Mouse (Mus musculus) limb, embryonic 10.5 days (tissue): ENCODE data around the gene Mis12. TPM values are rescaled to one million over a fixed set of nuclear protein-coding genes. Genes with fewer than 3 reads are reported as not detected.

ENCODE experiments used
- DNase-seq: peaks from one replicate; pipeline ENCODE4 v3.0.0-alpha.2; 2017; ENCODE audit warnings: low spot score
- H3K27ac ChIP-seq: fragments of 300-500 bp; sonication (generic); 2 replicates; pipeline ENCODE4 v1.5.1; 2016; ENCODE audit warnings: mild to moderate bottlenecking
- H3K27me3 ChIP-seq: fragments of 300-500 bp; sonication (generic); 2 replicates; pipeline ENCODE4 v1.6.1; 2016; ENCODE audit warnings: low read depth, mild to moderate bottlenecking; ENCODE audit not compliant: poor library complexity, severe bottlenecking
- H3K36me3 ChIP-seq: fragments of 300-500 bp; sonication (generic); 2 replicates; pipeline ENCODE4 v1.6.1; 2016; ENCODE audit warnings: mild to moderate bottlenecking, moderate library complexity
- H3K4me1 ChIP-seq: fragments of 300-500 bp; sonication (generic); 2 replicates; pipeline ENCODE4 v1.6.1; 2016
- H3K4me3 ChIP-seq: fragments of 300-500 bp; sonication (generic); 2 replicates; pipeline ENCODE4 v1.5.1; 2016; ENCODE audit warnings: mild to moderate bottlenecking, moderate library complexity
- H3K9me3 ChIP-seq: fragments of 300-500 bp; sonication (generic); replicated peaks from 2 replicates; pipeline ENCODE4 v1.6.1; 2016; ENCODE audit warnings: mild to moderate bottlenecking
- WGBS: fragments of 180-500 bp; shearing (Covaris S2); methylation state at CpG from one replicate; pipeline ENCODE4 v1.1.7; 2016; 5-methylcytosine and 5-hydroxymethylcytosine counted together
- polyA plus RNA-seq: library from polyadenylated mRNA; unstranded; fragments of >200 nt; fragmentation: Nextera tagmentation; extraction: Ambion mirVana; gene quantifications from 2 replicates; pipeline ENCODE4 v1.2.1, GENCODE M21; 2016

Mis12 gene
- polyA plus RNA-seq, 1 experiment from 2014 or later: 65.1 TPM

GRCm38 (mm10) chr11:71001167-71001566, 18.2 kb upstream of the Mis12 start:
- Histone ChIP-seq H3K36me3 (peaks cover 52% of the 10 kb centered on the region), H3K4me1 (peaks cover 13% of the 10 kb centered on the region), H3K27ac (no peak overlapping the region), H3K9me3 (no peaks in the 10 kb centered on the region), H3K4me3 (no peak overlapping the region), H3K27me3 (no peaks in the 10 kb centered on the region)
- no peak for DNase-seq
- 92% methylated on average over 4 of the region's 4 CpGs for WGBS

GRCm38 (mm10) chr11:71003611-71004315, 15.6 kb upstream of the Mis12 start:
- peaks cover 42% of the 10 kb centered on the region for H3K36me3 ChIP-seq
- under 1% methylated on average over 49 of the region's 49 CpGs for WGBS
- DNase-seq: no peak
- peak overlapping the region; percentile 91 for H3K4me3 ChIP-seq
- H3K4me1 ChIP-seq: peaks cover 13% of the 10 kb centered on the region
- H3K9me3 ChIP-seq: no peaks in the 10 kb centered on the region
- peak overlapping the region; percentile 86 for H3K27ac ChIP-seq
- H3K27me3 ChIP-seq: no peaks in the 10 kb centered on the region

GRCm38 (mm10) chr11:71004316-71004773, 15.1 kb upstream of the Mis12 start, which contains the start of gene Dhx33:
Dhx33 (minus strand) TSS chr11:71004437.
- Histone ChIP-seq H3K27me3 (no peaks in the 10 kb centered on the region), H3K9me3 (no peaks in the 10 kb centered on the region), H3K27ac (peak within 1 kb of the TSS; percentile 86), H3K4me3 (peak within 1 kb of the TSS; percentile 91), H3K4me1 (peaks cover 13% of the 10 kb centered on the region), H3K36me3 (peaks cover 42% of the 10 kb centered on the region)
- under 1% methylated on average over 35 of the region's 35 CpGs for WGBS
- DNase-seq: peak; percentile 98

GRCm38 (mm10) chr11:71005046-71005445, 14.4 kb upstream of the Mis12 start:
- Histone ChIP-seq H3K9me3 (no peaks in the 10 kb centered on the region), H3K4me3 (peak overlapping the region; percentile 91), H3K4me1 (peaks cover 13% of the 10 kb centered on the region), H3K27ac (peak overlapping the region; percentile 71; the same call in 1 of the 2 replicates), H3K27me3 (no peaks in the 10 kb centered on the region), H3K36me3 (peaks cover 42% of the 10 kb centered on the region)
- no peak for DNase-seq
- 72% methylated on average over 5 of the region's 5 CpGs for WGBS

GRCm38 (mm10) chr11:71007026-71007425, 12.4 kb upstream of the Mis12 start:
- Histone ChIP-seq H3K36me3 (peaks cover 49% of the 10 kb centered on the region), H3K27ac (no peak overlapping the region)
- 94% methylated on average over 6 of the region's 6 CpGs for WGBS

GRCm38 (mm10) chr11:71007831-71008230, 11.6 kb upstream of the Mis12 start:
- no peaks in the 10 kb centered on the region for H3K27me3 ChIP-seq
- no peak for DNase-seq
- no peaks in the 10 kb centered on the region for H3K9me3 ChIP-seq
- no peak overlapping the region for H3K27ac ChIP-seq
- H3K36me3 ChIP-seq: peaks cover 57% of the 10 kb centered on the region
- peaks cover 8% of the 10 kb centered on the region for H3K4me1 ChIP-seq
- WGBS: 94% methylated on average over 7 of the region's 7 CpGs
- H3K4me3 ChIP-seq: no peak overlapping the region

More at GRCm38 (mm10) chr11:71007026-71007425, 12.4 kb upstream of the Mis12 start:
- Histone ChIP-seq H3K4me3 (no peak overlapping the region), H3K9me3 (no peaks in the 10 kb centered on the region), H3K27me3 (no peaks in the 10 kb centered on the region), H3K4me1 (peaks cover 13% of the 10 kb centered on the region)
- DNase-seq: no peak

GRCm38 (mm10) chr11:71008321-71008720, 11.1 kb upstream of the Mis12 start:
- no peak overlapping the region for H3K27ac ChIP-seq
- no peaks in the 10 kb centered on the region for H3K9me3 ChIP-seq
- 96% methylated on average over 3 of the region's 3 CpGs for WGBS
- no peaks in the 10 kb centered on the region for H3K27me3 ChIP-seq
- H3K4me3 ChIP-seq: no peak overlapping the region
- peaks cover 4% of the 10 kb centered on the region for H3K4me1 ChIP-seq
- H3K36me3 ChIP-seq: peaks cover 60% of the 10 kb centered on the region
- no peak for DNase-seq

GRCm38 (mm10) chr11:71012743-71013142, 6.7 kb upstream of the Mis12 start:
- Histone ChIP-seq H3K36me3 (peaks cover 71% of the 10 kb centered on the region), H3K4me1 (peaks cover 2% of the 10 kb centered on the region), H3K9me3 (no peaks in the 10 kb centered on the region), H3K27ac (no peak overlapping the region), H3K27me3 (no peaks in the 10 kb centered on the region), H3K4me3 (no peak overlapping the region)
- WGBS: 93% methylated on average over 7 of the region's 7 CpGs
- DNase-seq: no peak

GRCm38 (mm10) chr11:71017051-71017450, 2.4 kb upstream of the Mis12 start:
- Histone ChIP-seq H3K27ac (no peak overlapping the region), H3K27me3 (no peaks in the 10 kb centered on the region), H3K4me1 (peaks cover 23% of the 10 kb centered on the region), H3K9me3 (no peaks in the 10 kb centered on the region), H3K36me3 (peaks cover 47% of the 10 kb centered on the region), H3K4me3 (no peak overlapping the region)
- DNase-seq: no peak
- WGBS: 84% methylated on average over 1 of the region's 1 CpGs

GRCm38 (mm10) chr11:71018416-71019200, 803 bp upstream of the Mis12 start:
- Histone ChIP-seq H3K9me3 (no peaks in the 10 kb centered on the region), H3K27ac (peak overlapping the region; percentile 96), H3K4me3 (peak overlapping the region; percentile 79), H3K36me3 (peaks cover 49% of the 10 kb centered on the region), H3K27me3 (no peaks in the 10 kb centered on the region), H3K4me1 (peaks cover 23% of the 10 kb centered on the region)
- DNase-seq: no peak
- WGBS: 5% methylated on average over 28 of the region's 28 CpGs

- H3K4me1 ChIP-seq: peaks cover 12% of the 10 kb centered on the region
- H3K4me3 ChIP-seq: no peak overlapping the region
- DNase-seq: no peak
- H3K27me3 ChIP-seq: no peaks in the 10 kb centered on the region
- H3K9me3 ChIP-seq: no peaks in the 10 kb centered on the region
- no peak overlapping the region for H3K27ac ChIP-seq
- peaks cover 76% of the 10 kb centered on the region for H3K36me3 ChIP-seq
- WGBS: 75% methylated on average over 3 of the region's 3 CpGs
Measured at GRCm38 (mm10) chr11:71028280-71028679, 8.9 kb downstream of the Mis12 start.

- 71% methylated on average over 3 of the region's 3 CpGs for WGBS
- Histone ChIP-seq H3K9me3 (no peaks in the 10 kb centered on the region), H3K27me3 (no peaks in the 10 kb centered on the region), H3K4me3 (no peak overlapping the region), H3K36me3 (peaks cover 64% of the 10 kb centered on the region), H3K4me1 (peaks cover 23% of the 10 kb centered on the region), H3K27ac (no peak overlapping the region)
- DNase-seq: no peak
Measured at GRCm38 (mm10) chr11:71029403-71030118, 10.2 kb downstream of the Mis12 start.
